Mouse (Mus musculus): ENCODE data around the gene Zdhhc16.

DNA sequence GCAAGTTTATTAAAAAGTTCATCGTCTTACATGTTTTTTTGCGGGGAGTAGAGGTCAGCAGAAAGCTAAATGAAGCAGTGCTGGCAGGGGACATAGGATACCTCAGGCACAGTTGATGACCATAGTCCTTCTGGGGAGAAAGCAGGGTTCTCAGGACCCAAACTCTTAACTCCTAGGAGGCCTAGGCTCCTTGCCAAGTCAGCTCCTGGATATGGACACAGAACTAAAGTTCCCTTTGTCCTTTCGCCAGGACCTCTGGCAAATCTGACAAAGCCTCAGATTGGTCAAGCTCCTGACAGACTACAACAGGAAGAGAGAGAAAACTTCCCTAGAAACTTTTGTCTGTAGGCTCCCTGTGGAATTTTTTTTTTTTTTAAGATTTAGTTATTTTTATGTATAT is 24.5 kb upstream of the Zdhhc16 start:
- TF ChIP-seq POLR2A (IDR thresholded peaks at IDR 0.05; ENCODE audit: extremely low read depth, insufficient read depth, low read length) = no peak
- TF ChIP-seq CTCF (IDR thresholded peaks at IDR 0.05; ENCODE audit: extremely low read depth, insufficient read depth, low read length) = no peak
